Mouse (Mus musculus) intestine, embryonic 15.5 days (tissue): ENCODE measurements around the gene Mpeg1. TPM values are rescaled to one million over a fixed set of nuclear protein-coding genes. Genes with fewer than 3 reads are reported as not detected.
A peak's percentile ranks its signal among the peaks of the same experiment; 100 is the strongest.

Experiments used
- ATAC-seq: fragments of 200-750 bp; cut with Nextera tagmentation; 2 replicates; pipeline ENCODE4 v1.8.0; 2017; ENCODE audit warnings: moderate TSS enrichment, moderate library complexity
- H3K27ac ChIP-seq: fragments of 300-500 bp; sonication (generic); 2 replicates; pipeline ENCODE4 v1.5.1; 2015; ENCODE audit warnings: mild to moderate bottlenecking, inconsistent platforms
- H3K27me3 ChIP-seq: fragments of 300-500 bp; sonication (generic); replicated peaks from 2 replicates; pipeline ENCODE4 v1.6.1; 2015; ENCODE audit warnings: inconsistent platforms
- H3K36me3 ChIP-seq: fragments of 300-500 bp; sonication (generic); 2 replicates; pipeline ENCODE4 v1.6.1; 2015; ENCODE audit warnings: inconsistent platforms
- H3K4me1 ChIP-seq: fragments of 300-500 bp; sonication (generic); replicated peaks from 2 replicates; pipeline ENCODE4 v1.6.1; 2015; ENCODE audit warnings: inconsistent platforms
- H3K4me2 ChIP-seq: fragments of 300-500 bp; sonication (generic); replicated peaks from 2 replicates; pipeline ENCODE4 v1.6.1; 2015; ENCODE audit warnings: mild to moderate bottlenecking, inconsistent platforms
- H3K4me3 ChIP-seq: fragments of 300-500 bp; sonication (generic); replicated peaks from 2 replicates; pipeline ENCODE4 v1.5.1; 2015; ENCODE audit warnings: inconsistent platforms
- H3K9ac ChIP-seq: fragments of 300-500 bp; sonication (generic); 2 replicates; pipeline ENCODE4 v1.6.1; 2015; ENCODE audit warnings: inconsistent platforms
- H3K9me3 ChIP-seq: fragments of 300-500 bp; sonication (generic); 2 replicates; pipeline ENCODE4 v1.6.1; 2016; ENCODE audit warnings: inconsistent platforms
- WGBS: fragments of 180-500 bp; shearing (Covaris S2); methylation state at CpG from one replicate; pipeline ENCODE4 v1.1.7; 2015; 5-methylcytosine and 5-hydroxymethylcytosine counted together
- polyA plus RNA-seq: library from polyadenylated mRNA; unstranded; fragments of >200 nt; fragmentation: Nextera tagmentation; extraction: Ambion mirVana; gene quantifications from 2 replicates; pipeline ENCODE4 v1.2.1, GENCODE M21; 2015

Gene Mpeg1
- polyA plus RNA-seq, 1 experiment from 2014 or later, result 0.98 TPM

DNA sequence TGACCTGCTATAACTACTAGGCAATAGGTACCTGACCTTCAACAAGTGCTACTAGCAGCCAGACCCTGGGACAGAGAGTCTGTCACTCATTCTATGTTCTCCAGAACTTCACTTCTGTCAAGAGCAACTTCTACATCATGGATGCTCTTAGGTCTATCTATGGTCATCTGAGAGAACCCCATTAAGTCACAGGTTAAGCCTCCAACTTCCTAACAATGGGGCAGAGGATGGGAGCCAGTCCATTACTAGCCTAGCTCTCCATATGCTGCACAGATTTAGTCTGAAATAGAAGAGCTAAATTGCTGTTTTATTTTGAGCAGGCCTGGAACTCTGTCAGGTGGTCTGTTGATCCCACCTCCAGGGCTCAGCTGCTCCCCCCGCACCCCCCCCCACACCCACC is 38.4 kb downstream of the Mpeg1 start:
- H3K36me3 ChIP-seq, result no peaks in the 10 kb centered on the region
- H3K27ac ChIP-seq, result no peak overlapping the region
- WGBS, result 61% methylated on average over 1 of the region's 1 CpGs
- no peaks in the 10 kb centered on the region for H3K9me3 ChIP-seq
- no peak for ATAC-seq
- no peak overlapping the region for H3K9ac ChIP-seq
- no peaks in the 10 kb centered on the region for H3K27me3 ChIP-seq
- H3K4me1 ChIP-seq, result peaks cover 14% of the 10 kb centered on the region
- peak overlapping the region; percentile 82 for H3K4me2 ChIP-seq
- H3K4me3 ChIP-seq, result no peak overlapping the region

DNA sequence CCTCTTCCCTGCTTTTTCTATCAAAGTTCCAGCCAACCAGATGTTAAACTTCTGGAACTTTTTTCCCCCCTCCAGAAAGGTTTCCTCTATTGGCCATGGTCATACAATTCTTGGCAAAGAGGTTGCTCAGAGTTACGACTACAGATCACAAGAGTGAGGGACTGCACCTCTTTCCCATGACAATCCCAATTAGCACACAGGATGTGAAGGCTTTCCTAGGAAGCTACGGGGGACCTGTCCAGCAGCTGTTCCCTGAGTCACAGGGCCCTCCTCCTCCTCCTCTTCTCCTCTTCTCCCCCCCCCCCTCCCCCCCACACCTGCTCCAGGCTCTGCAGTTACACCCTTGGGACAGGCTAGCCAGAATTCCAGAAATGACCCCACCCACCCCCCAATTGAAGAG is 38.9 kb downstream of the Mpeg1 start:
- Histone ChIP-seq H3K9me3 (no peaks in the 10 kb centered on the region), H3K27ac (0 out of 2 replicates have a peak overlapping the region, but pooled peaks have one; percentile 92), H3K4me3 (peak overlapping the region; percentile 90), H3K36me3 (no peaks in the 10 kb centered on the region), H3K4me1 (peaks cover 13% of the 10 kb centered on the region; the same call in 1 of the 2 replicates), H3K9ac (no peak overlapping the region), H3K27me3 (no peaks in the 10 kb centered on the region), H3K4me2 (peak overlapping the region; percentile 82)
- 14% methylated on average over 2 of the region's 2 CpGs for WGBS
- no peak for ATAC-seq

DNA sequence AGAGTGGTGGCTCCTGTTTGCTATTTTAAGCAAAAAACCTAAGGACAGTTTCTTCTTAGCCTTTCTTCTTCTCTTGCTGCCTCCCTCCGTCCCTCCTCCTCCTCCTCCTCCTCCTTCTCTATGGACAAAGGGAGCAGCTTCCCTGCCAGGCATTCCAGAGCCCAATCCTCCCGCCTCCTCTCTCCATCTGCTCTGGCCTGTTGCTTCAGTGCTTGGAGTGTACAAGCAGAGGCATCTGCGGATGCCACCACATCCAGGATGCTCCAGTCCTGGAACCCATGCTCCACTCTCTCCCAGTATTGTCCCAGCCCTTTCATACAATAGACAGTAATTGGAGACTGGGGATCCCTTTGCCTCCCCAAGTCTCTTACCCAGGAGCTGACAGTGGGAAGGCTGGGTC is 39.5 kb downstream of the Mpeg1 start:
- Histone ChIP-seq H3K9ac (peak overlapping the region; percentile 95), H3K9me3 (no peaks in the 10 kb centered on the region), H3K4me3 (peak overlapping the region; percentile 90), H3K36me3 (no peaks in the 10 kb centered on the region), H3K27me3 (no peaks in the 10 kb centered on the region), H3K4me1 (peaks cover 11% of the 10 kb centered on the region; the same call in 1 of the 2 replicates), H3K4me2 (peak overlapping the region; percentile 82), H3K27ac (peak overlapping the region; percentile 92; the same call in 1 of the 2 replicates)
- 5% methylated on average over 3 of the region's 3 CpGs for WGBS
- 0 out of 2 replicates have a peak, but pooled peaks have one; percentile 11 for ATAC-seq

DNA sequence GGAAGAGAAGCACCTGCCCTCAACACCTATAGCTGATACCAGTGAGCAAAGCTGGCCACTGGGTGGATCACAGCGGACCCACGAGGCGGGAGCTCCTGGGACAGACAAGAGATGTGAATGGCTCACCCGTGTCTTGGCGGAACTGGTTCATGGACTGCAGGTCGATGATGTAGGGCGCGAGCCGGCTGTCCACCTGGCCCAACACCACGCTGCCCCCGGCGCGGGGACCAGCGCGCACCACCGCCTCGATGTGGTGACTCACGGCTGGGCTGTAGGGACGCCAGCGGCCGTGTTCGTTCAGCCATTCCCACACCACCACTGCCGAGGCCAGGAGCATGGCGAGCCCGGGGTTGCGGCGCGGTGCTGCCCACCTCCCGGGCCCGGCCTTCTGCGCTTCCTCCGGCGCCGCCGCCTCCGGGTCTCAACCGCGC is 40.3 kb downstream of the Mpeg1 start:
- Histone ChIP-seq H3K9ac (peak overlapping the region; percentile 95), H3K4me2 (peak overlapping the region; percentile 82), H3K27ac (peak overlapping the region; percentile 92), H3K4me1 (peaks cover 6% of the 10 kb centered on the region; the same call in 1 of the 2 replicates), H3K9me3 (no peaks in the 10 kb centered on the region), H3K4me3 (peak overlapping the region; percentile 90), H3K27me3 (no peaks in the 10 kb centered on the region), H3K36me3 (no peaks in the 10 kb centered on the region)
- under 1% methylated on average over 38 of the region's 38 CpGs for WGBS
- ATAC-seq, result peak; percentile 65

DNA sequence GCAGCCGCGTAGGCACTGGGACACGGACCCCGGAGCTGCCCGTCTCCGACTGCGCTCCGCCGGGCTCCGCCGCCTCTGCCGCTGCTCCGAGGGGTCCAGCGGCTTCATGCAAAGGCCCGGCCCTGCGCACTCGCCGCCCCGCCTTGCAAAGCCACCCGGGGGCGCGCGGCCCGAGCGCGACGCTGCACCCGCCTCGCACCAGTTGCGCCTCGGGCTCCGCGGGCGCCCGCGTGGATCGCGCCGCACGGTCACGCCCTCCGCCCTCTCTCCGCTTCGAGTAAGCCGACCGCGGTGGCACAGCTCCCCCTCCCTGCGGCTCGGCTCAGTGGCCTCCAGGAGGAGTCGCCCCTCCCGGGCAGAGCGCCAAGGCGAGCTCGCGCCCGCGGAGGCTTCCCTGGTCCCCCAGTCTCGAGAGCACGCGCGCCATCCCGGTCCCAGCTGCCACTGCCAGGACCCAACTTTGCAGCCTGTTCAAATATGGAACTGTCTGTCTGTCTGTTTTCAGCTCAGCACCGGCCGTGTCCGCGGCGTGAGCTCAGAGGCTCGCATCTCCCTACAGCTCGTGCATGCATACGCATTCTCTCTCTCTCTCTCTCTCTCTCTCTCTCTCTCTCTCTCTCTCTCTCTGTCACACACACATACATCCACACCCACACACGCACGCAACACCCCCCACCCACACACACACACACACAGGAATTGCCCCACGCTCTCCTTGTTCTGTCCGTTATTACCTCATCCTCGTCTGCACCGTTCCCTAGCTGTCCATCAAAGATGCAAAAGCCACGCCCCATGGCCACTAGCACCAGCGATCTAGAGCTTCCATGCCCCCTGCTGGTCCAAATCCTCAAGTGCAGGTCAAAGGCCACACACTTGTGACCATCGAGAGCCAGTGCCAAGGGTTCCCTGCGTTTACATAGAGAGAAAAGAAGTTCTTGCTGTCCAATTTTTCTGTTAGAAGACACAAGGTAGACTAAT is 41.1 kb downstream of the Mpeg1 start, which contains the start of gene Dtx4:
Gene Dtx4, minus strand, starts transcription at position 85 of the 978 bp plus-strand sequence.
- Histone ChIP-seq H3K27ac (peak within 1 kb of the TSS; percentile 92), H3K9ac (peak within 1 kb of the TSS; percentile 95), H3K27me3 (no peaks in the 10 kb centered on the region), H3K9me3 (no peaks in the 10 kb centered on the region), H3K4me2 (peak within 1 kb of the TSS; percentile 82), H3K36me3 (no peaks in the 10 kb centered on the region), H3K4me3 (peak within 1 kb of the TSS; percentile 90), H3K4me1 (peaks cover 6% of the 10 kb centered on the region; the same call in 1 of the 2 replicates)
- ATAC-seq, result peak; percentile 96
- WGBS, result under 1% methylated on average over 79 of the region's 80 CpGs

DNA sequence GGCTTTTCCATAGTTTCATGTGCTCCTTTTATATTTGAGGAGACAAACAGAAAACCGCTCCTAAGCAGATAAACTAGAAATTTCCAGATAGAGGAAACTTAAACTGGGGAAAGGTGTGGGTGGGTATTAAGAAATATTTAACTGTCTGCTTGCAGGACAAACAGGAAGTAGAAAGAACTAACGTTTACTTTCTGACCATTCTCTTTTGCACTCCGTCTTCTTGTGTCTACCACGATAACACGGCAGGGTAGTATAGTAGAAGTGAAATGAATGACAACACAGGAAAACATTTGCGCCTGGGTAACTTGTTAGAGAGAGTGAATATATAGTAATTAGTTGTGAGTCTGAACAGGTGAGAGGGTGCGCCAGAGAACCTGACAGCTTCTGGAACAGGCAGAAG is 42.2 kb downstream of the Mpeg1 start:
- H3K27me3 ChIP-seq, result no peaks in the 10 kb centered on the region
- WGBS, result 65% methylated on average over 7 of the region's 7 CpGs
- no peak overlapping the region for H3K4me2 ChIP-seq
- H3K9me3 ChIP-seq, result no peaks in the 10 kb centered on the region
- peaks cover 6% of the 10 kb centered on the region; the same call in 1 of the 2 replicates for H3K4me1 ChIP-seq
- no peak overlapping the region for H3K4me3 ChIP-seq
- no peak for ATAC-seq
- H3K36me3 ChIP-seq, result no peaks in the 10 kb centered on the region
- no peak overlapping the region for H3K27ac ChIP-seq
- no peak overlapping the region for H3K9ac ChIP-seq

DNA sequence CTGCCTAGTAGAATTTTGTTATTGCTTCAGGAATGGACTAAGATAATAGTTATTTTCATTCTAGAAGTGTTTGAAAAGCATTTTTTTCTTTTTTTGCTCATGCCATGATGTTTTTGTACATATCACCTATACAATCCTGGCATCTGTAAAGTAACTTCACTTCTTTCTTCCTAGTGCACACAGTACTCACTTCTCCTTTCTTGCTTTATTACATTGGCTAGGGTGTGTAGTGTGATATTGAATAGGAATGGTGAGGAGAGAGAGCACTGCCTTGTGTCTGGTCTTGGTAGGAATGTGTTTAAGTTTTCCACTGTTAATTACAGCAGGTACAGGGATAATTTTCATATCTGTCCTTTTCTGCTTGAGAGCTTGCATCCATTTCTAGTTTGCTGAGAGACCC is 54.0 kb downstream of the Mpeg1 start:
- no peak for ATAC-seq
- no peak overlapping the region for H3K27ac ChIP-seq

More for the DNA sequence above, 54.0 kb downstream of the Mpeg1 start:
- H3K4me1 ChIP-seq, result no peaks in the 10 kb centered on the region
- no peak overlapping the region for H3K4me2 ChIP-seq
- no peaks in the 10 kb centered on the region for H3K9me3 ChIP-seq
- no peak overlapping the region for H3K4me3 ChIP-seq
- no peaks in the 10 kb centered on the region for H3K36me3 ChIP-seq
- H3K9ac ChIP-seq, result no peak overlapping the region
- H3K27me3 ChIP-seq, result no peaks in the 10 kb centered on the region

Other genes with a start within 250 kb of the Mpeg1 start
- not detected in 2 replicates for gene Olfr1432, start 228.2 kb upstream of the Mpeg1 start, polyA plus RNA-seq
- not detected in 2 replicates for gene Olfr262, start 219.1 kb upstream of the Mpeg1 start, polyA plus RNA-seq
- not detected in 2 replicates for gene Olfr235, start 199.7 kb upstream of the Mpeg1 start, polyA plus RNA-seq
- not detected in 2 replicates for gene Olfr1434, start 180.9 kb upstream of the Mpeg1 start, polyA plus RNA-seq
- not detected in 2 replicates for gene Olfr1436, start 161.6 kb upstream of the Mpeg1 start, polyA plus RNA-seq
- not detected in 2 replicates for gene Olfr1437, start 135.7 kb upstream of the Mpeg1 start, polyA plus RNA-seq
- gene Olfr1438-ps1, start 124.9 kb upstream of the Mpeg1 start, polyA plus RNA-seq, result not detected in 2 replicates
- gene Olfr1440, start 73.5 kb upstream of the Mpeg1 start, polyA plus RNA-seq, result not detected in 2 replicates
- gene Olfr1441, start 43.3 kb upstream of the Mpeg1 start, polyA plus RNA-seq, result not detected in 2 replicates
- gene Pfpl, start 32.9 kb upstream of the Mpeg1 start, polyA plus RNA-seq, result not detected in 2 replicates
- 15.0 and 15.5 TPM in 2 replicates for gene Dtx4, start 40.7 kb downstream of the Mpeg1 start, polyA plus RNA-seq
- gene Fam111a, start 85.0 kb downstream of the Mpeg1 start, polyA plus RNA-seq, result 18.4 and 20.0 TPM in 2 replicates
- gene Gm4952, start 139.2 kb downstream of the Mpeg1 start, polyA plus RNA-seq, result 0.06 and 0.24 TPM in 2 replicates
- 0.16 and 0.32 TPM in 2 replicates for gene Glyat, start 172.5 kb downstream of the Mpeg1 start, polyA plus RNA-seq
- not detected in 2 replicates for gene Olfr1442, start 209.7 kb downstream of the Mpeg1 start, polyA plus RNA-seq
- gene Olfr1443, start 217.3 kb downstream of the Mpeg1 start, polyA plus RNA-seq, result not detected in 2 replicates
- gene Keg1, start 235.0 kb downstream of the Mpeg1 start, polyA plus RNA-seq, result 2.9 and 3.5 TPM in 2 replicates